Mouse (Mus musculus): ENCODE data around the gene Cd5.

DNA sequence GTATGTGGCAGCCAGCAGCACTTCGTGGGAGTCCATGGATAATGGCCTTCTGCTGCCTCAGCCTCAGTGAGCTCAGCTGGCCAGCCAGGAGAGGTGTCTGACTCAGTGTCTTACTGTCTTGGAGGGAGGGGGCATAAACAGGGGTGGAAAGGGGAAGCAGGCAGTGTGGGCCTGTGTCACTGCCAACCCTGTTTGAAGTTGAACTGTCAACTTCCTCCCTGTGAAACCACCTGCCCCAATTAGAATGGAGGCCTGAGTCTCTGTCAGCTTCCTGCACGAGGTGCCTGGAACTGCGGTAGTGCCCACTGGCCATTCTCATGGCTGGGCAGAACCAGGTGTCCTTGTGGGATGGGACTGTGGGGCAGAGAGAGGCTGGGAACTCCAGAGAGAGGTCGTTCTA lies at the start of gene Cd5:
- TF ChIP-seq POLR2A (IDR thresholded peaks at IDR 0.05; ENCODE audit: borderline replicate concordance, extremely low read depth, insufficient read depth, insufficient read length, poor library complexity, severe bottlenecking) (no peak), CTCF (IDR thresholded peaks at IDR 0.05; ENCODE audit: borderline replicate concordance, extremely low read depth, insufficient read depth, insufficient read length) (no peak)
